Mouse (Mus musculus) right cerebral cortex, postnatal 14 days (tissue): ENCODE measurements around the gene Glipr1l2.
"Not testable (repeated sequence)": the region's sequence is repeated elsewhere in the genome, so short reads cannot be mapped to it uniquely, and the experiment has no call there.

Experiments
- DNase-seq: peaks from one replicate; pipeline ENCODE4 v3.0.0; 2022

The Glipr1l2 gene

DNA sequence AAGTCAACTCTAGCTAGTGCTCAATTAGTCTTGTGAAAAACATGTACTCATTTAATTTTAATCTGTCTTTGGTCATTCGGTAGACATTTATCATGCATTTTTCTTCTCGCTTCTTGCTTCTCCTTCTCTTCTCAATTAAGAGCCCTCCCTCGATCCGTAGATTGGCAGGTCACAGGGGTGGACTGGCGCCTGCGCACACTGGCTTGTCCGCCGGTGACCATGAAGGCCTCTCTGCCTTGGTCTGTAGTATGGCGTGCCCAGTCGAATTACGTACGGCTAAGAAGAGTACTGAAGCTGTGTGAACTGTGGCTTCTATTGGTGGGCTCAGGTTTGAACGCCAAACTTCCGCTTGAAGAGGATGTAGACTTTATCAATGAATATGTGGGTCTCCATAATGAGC, at the start of gene Glipr1l2:
Gene Glipr1l2 (plus strand): TSS at position 198 of the 400 bp plus-strand sequence.
- DNase-seq: no peak

GRCm38 (mm10) chr10:112043523-112043922, 39.6 kb upstream of the Glipr1l2 start:
- not testable (repeated sequence) for DNase-seq

GRCm38 (mm10) chr10:112044283-112044682, 38.9 kb upstream of the Glipr1l2 start:
- DNase-seq: not testable (repeated sequence)

DNA sequence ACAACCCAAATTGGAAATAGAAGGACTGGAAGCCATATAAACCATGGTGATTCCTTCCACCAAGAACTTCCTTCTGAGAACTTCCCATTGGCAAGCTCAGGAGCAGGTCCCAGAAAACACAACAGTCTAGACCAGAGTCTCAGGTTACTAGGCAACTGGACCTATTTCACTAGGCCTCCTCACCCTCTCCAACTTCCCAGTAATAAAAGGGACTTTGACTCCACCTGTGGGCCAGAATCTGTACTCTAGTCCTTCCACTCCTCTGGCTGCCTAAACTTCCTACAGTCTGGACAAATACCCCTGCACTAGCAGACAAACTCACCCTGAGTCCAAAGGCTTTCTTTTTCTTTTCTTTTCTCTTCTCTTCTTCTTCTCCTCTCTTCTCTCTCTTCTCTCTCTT, 31.9 kb upstream of the Glipr1l2 start:
- DNase-seq: no peak

- DNase-seq: peak; percentile 9
Measured at GRCm38 (mm10) chr10:112051956-112052355, 31.2 kb upstream of the Glipr1l2 start.

GRCm38 (mm10) chr10:112059702-112060582, 23.2 kb upstream of the Glipr1l2 start, which contains the start of gene Glipr1l1:
Glipr1l1 (plus strand) TSS chr10:112060189.
- peak; percentile 81 for DNase-seq

- DNase-seq: not testable (repeated sequence)
Measured at GRCm38 (mm10) chr10:112060583-112060934, 22.6 kb upstream of the Glipr1l2 start.

DNA sequence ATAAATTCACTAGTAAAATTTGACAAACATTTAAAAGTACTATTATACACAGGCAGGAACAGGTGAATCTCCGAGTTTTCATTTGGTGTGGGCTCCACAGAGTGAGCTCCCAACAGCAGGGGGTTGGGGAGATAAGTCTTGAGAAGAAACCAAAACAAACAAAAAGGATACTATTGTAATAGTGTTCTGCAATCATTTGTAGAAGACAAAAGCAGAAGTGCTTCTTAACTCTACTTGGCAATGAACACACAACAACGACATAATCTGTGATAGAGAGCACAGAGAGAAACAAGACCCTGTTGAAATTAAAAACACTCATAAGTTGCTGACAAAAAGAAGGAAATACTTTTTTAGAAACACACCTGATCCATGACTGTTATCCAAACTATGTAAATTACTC, 3.1 kb upstream of the Glipr1l2 start:
- DNase-seq: no peak

- peak; percentile 59 for DNase-seq
Measured at GRCm38 (mm10) chr10:112105785-112106184, 22.6 kb downstream of the Glipr1l2 start.

DNA sequence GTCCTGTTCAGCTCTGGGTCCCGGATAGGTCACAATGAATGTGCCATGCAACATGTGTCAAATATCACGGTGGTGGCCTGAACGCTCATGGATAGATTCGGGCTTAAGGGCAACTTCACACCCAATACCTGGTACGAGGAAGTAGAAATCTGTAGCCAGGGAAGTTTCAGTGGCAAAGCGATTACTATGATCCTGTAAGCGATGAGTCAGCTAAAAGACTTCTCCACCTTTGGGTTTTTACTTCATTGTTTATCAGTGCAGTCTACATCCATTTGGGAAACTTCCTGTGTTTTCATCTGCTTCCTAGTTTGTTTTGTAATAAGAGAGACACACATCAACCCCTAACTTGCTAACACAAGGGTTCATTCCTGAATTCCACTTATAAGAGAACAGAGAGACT, 27.2 kb downstream of the Glipr1l2 start:
- no peak for DNase-seq

- DNase-seq: not testable (repeated sequence)
Measured at GRCm38 (mm10) chr10:112125090-112125489, 41.9 kb downstream of the Glipr1l2 start.

- not testable (repeated sequence) for DNase-seq
Measured at GRCm38 (mm10) chr10:112127682-112128230, 44.6 kb downstream of the Glipr1l2 start.

- no peak for DNase-seq
Measured at GRCm38 (mm10) chr10:112132194-112132593, 49.0 kb downstream of the Glipr1l2 start.

DNA sequence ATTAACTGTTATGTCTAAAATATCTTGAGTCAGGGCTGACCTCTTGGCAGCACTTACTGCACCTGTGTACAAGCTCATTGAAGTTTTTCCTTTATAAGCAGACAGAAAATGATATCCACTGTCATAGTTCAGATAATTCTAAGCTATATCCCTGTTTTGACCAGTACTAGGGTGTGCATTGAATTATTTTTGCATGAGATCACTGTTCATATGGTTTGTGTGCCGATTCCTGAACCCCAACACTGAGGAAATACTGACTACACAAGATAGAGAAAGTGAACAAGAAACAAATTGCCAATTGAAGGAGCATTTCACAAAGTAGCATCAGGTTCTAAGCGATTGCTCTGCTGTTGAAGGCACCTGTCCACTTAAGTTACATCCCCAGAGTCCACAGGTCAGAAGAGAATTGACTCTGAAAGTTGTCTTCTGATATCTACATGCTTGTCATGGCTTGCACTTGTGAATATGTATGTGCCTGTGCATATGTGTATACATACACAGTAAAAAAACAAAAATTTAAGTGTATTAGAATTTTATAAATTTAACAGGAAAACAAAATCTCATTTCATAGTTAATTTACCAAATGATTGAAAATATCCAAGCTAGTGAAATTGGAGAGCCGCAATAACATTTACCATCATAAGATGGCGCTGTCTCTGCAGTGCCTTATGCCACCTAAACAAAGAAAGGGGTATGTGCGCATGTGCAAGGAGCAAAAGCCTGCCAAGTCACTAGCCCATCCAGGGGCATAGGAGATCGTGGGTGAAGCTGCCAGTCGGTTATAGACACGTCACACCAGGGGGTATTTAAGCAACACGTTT, 55.1 kb downstream of the Glipr1l2 start:
- peak; percentile 22 for DNase-seq

- no peak for DNase-seq
Measured at GRCm38 (mm10) chr10:112138871-112139430, 55.8 kb downstream of the Glipr1l2 start.

- no peak for DNase-seq
Measured at GRCm38 (mm10) chr10:112139834-112140233, 56.7 kb downstream of the Glipr1l2 start.
